Mouse (Mus musculus) lung, adult 2 months (tissue): ENCODE data around the gene Arhgap8. TPM values are rescaled to one million over a fixed set of nuclear protein-coding genes. Genes with fewer than 3 reads are reported as not detected.

Experiments used
- DNase-seq: peaks from one replicate; pipeline ENCODE4 v3.0.0; 2022
- H3K4me1 ChIP-seq: fragments of 200-500 bp; 2 replicates; pipeline ENCODE4 v1.6.1; 2011; ENCODE audit warnings: low read length; ENCODE audit not compliant: control insufficient read depth, insufficient read depth
- H3K4me3 ChIP-seq: fragments of 200-500 bp; replicated peaks from 2 replicates; pipeline ENCODE3; 2011; ENCODE audit warnings: low read depth, mild to moderate bottlenecking, control low read depth, low read length; ENCODE audit errors: extremely low read depth
- CTCF ChIP-seq: fragments of 200-500 bp; IDR thresholded peaks from 2 replicates; pipeline ENCODE4 v1.5.1; 2011; ENCODE audit warnings: mild to moderate bottlenecking, low read length, control low read depth; ENCODE audit not compliant: insufficient read depth
- POLR2A ChIP-seq: fragments of 200-500 bp; IDR thresholded peaks from 2 replicates; pipeline ENCODE4 v1.6.1; 2011; ENCODE audit warnings: low read depth, mild to moderate bottlenecking, control low read depth, low read length, borderline replicate concordance; ENCODE audit errors: extremely low read depth
- WGBS: fragments of 180-500 bp; shearing (Covaris S2); methylation state at CpG from one replicate; pipeline ENCODE4 v1.1.7; 2018; 5-methylcytosine and 5-hydroxymethylcytosine counted together
- polyA plus RNA-seq: library from polyadenylated mRNA; depleted of rRNA; stranded (reverse); fragments of >200 nt; gene quantifications from 2 replicates; pipeline ENCODE4 v1.2.3, GENCODE M21; 2012

The Arhgap8 gene
- polyA plus RNA-seq, 1 experiment, result 22.1 TPM

- Histone ChIP-seq H3K4me1 (peaks cover 3% of the 10 kb centered on the region; the same call in 1 of the 2 replicates), H3K4me3 (no peak overlapping the region)
- no peak for DNase-seq
- TF ChIP-seq CTCF (no peak), POLR2A (no peak)
- 73% methylated on average over 3 of the region's 3 CpGs for WGBS
These were observed 40.1 kb upstream of the Arhgap8 start for GRCm38 (mm10) chr15:84679794-84680193.

GRCm38 (mm10) chr15:84680545-84681454, 39.1 kb upstream of the Arhgap8 start:
- peak; percentile 93 for DNase-seq
- Histone ChIP-seq H3K4me3 (peak overlapping the region; percentile 52), H3K4me1 (peaks cover 3% of the 10 kb centered on the region; the same call in 1 of the 2 replicates)
- no peak for TF ChIP-seq POLR2A
- no peak for TF ChIP-seq CTCF
- under 1% methylated on average over 77 of the region's 77 CpGs for WGBS

DNA sequence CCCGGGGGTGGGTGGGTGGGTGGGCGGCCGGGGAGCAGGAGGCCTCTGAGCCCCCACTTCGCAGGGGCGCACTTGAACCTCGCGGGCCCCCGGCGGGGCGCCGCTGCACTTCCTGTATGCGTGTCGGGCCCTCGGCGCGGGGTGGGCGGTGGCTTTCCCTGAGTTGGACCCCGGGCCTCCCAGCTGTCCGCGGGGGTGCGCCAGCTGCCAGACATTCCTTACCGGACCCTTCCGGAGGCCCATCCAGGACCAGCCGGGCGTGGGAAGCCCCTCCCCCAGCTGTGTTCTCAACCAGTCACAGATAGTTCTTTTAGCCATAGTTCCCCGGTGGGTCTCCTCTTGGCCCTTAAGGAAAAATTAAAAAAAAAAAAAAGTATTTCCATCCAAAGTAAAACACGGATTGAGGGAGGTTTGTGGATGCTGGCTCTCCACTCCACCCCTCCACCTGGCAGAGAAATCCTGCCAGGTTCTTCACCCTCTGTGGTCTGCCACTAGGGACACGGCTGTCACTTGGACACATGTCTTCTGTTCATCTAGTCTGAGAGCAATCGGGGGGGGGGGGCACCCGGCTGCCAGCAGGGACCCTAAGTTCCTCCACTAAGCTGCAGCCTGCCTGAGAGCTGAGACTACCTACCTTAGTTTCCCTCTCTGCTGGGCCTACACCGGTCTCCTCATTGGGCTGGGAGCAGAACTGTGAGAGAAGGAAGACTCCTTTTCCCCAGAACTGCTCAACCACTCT, 38.2 kb upstream of the Arhgap8 start:
- Histone ChIP-seq H3K4me3 (peak overlapping the region; percentile 52), H3K4me1 (peaks cover 3% of the 10 kb centered on the region; the same call in 1 of the 2 replicates)
- TF ChIP-seq CTCF, result no peak
- no peak for DNase-seq
- 4% methylated on average over 31 of the region's 31 CpGs for WGBS

- H3K4me1 ChIP-seq, result peaks cover 3% of the 10 kb centered on the region; the same call in 1 of the 2 replicates
- DNase-seq, result no peak
- no peak overlapping the region for H3K4me3 ChIP-seq
- TF ChIP-seq POLR2A (no peak), CTCF (no peak)
- 79% methylated on average over 3 of the region's 3 CpGs for WGBS
These were observed 37.6 kb upstream of the Arhgap8 start for GRCm38 (mm10) chr15:84682206-84682605.

DNA sequence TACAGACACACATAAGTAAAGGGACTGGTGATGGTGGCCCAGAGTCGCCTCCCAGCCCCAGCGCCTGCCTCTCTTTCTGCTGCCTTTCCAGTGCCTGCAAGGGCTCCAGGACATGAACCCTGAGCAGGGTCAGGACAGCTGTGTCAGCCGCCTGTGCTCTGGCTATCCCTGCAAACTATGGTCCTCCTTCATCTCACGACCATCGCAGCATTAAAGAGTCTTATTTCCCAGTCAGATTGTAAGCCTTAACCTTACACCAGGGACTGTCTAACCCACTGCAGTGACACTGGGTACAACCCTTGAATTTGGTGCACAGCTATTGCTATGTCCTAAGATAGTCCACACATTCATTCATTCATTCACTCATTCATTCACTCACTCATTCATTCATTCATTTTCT, 37.0 kb upstream of the Arhgap8 start:
- Histone ChIP-seq H3K4me3 (no peak overlapping the region), H3K4me1 (peaks cover 3% of the 10 kb centered on the region; the same call in 1 of the 2 replicates)
- no peak for DNase-seq
- TF ChIP-seq POLR2A, result no peak
- TF ChIP-seq CTCF, result no peak
- WGBS, result 85% methylated on average over 5 of the region's 5 CpGs

DNA sequence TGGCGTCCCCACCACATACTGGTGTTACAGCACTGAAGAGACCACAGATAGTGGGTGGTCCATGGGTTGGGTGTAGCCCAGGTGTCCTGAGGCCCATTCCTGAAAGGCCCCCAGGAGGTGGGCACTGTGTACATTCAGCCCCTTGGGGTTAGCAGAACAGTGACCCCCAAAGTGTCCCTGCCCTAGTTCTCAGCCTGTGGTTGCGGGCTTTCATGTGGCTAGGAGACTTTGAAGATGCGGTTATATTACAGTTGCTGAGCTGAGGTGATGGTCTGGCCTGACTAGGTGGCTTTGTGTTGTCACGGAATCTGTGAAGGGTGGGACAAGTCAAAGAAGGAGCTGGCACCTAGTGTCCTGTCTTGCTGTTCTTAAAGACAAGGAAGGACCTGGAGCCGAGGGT, 35.3 kb upstream of the Arhgap8 start:
- DNase-seq, result no peak
- WGBS, result 79% methylated on average over 5 of the region's 5 CpGs
- Histone ChIP-seq H3K4me3 (no peak overlapping the region), H3K4me1 (peaks cover 3% of the 10 kb centered on the region; the same call in 1 of the 2 replicates)
- TF ChIP-seq POLR2A, result no peak
- no peak for TF ChIP-seq CTCF

GRCm38 (mm10) chr15:84685417-84685816, 34.4 kb upstream of the Arhgap8 start:
- Histone ChIP-seq H3K4me3 (no peak overlapping the region), H3K4me1 (peaks cover 3% of the 10 kb centered on the region; the same call in 1 of the 2 replicates)
- no peak for DNase-seq
- 55% methylated on average over 3 of the region's 3 CpGs for WGBS
- no peak for TF ChIP-seq POLR2A
- no peak for TF ChIP-seq CTCF

DNA sequence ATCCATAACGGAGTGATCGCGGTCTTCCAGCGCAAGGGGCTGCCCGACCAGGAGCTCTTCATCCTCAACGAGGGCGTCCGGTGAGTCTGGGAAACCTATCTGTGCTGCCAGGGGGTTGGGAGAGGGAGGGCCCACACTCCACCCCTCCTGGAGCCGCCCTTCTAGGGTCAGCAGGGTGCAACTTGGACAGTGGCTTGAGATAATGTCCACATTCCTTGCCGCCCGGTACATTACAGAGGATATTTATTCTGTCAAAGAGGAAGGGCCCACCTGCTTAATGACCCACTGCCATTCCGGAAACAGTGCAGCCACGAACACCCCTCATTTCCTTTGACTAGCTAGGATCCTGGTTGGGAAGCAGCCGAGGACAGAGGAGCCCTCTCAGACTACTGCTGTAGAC, 31.9 kb upstream of the Arhgap8 start:
- TF ChIP-seq CTCF, result no peak
- no peak for TF ChIP-seq POLR2A
- 58% methylated on average over 14 of the region's 14 CpGs for WGBS
- DNase-seq, result no peak
- H3K4me1 ChIP-seq, result no peaks in the 10 kb centered on the region
- H3K4me3 ChIP-seq, result no peak overlapping the region

DNA sequence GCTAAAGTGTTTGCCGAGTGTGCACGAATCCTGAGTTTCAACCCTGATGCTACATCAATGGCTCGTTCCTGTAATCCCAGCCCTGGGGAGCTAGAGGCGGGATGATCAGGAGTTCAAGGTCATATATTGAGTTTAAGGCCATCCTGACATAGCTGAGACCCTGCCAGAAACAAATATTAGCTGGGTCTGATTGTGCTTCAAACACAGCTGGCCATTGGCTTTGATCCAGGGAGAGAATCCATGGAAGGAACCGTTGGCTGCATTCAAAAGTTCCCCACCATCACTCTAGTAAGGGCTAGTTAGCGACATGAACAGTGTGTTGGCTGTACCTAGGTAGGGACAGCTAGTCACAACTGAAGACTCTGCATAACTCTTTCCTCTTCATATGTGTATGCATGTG, 30.5 kb upstream of the Arhgap8 start:
- Histone ChIP-seq H3K4me1 (no peaks in the 10 kb centered on the region), H3K4me3 (no peak overlapping the region)
- WGBS, result 72% methylated on average over 6 of the region's 6 CpGs
- no peak for DNase-seq
- TF ChIP-seq POLR2A (no peak), CTCF (no peak)
